Mouse (Mus musculus) c-Kit-positive CD71-positive TER-119-positive erythroid progenitor cells, embryonic 14.5 days (primary cell): ENCODE results near the gene Dnah10.
"Not testable (repeated sequence)": the region's sequence is repeated elsewhere in the genome, so short reads cannot be mapped to it uniquely, and the experiment has no call there.

Source experiments
- DNase-seq: peaks from one replicate; pipeline ENCODE4 v3.0.0-alpha.2; 2013; ENCODE audit warnings: low spot score

Dnah10 gene

GRCm38 (mm10) chr5:124724997-124725396 lies at the start of gene Dnah10:
Dnah10 (plus strand) TSS chr5:124725085.
- DNase-seq: no peak

GRCm38 (mm10) chr5:124713741-124714140 lies 11.1 kb upstream of the Dnah10 start:
- no peak for DNase-seq

GRCm38 (mm10) chr5:124715135-124715534 lies 9.8 kb upstream of the Dnah10 start:
- DNase-seq: no peak

- DNase-seq: no peak
Measured at GRCm38 (mm10) chr5:124717969-124718368, 6.9 kb upstream of the Dnah10 start.

- no peak for DNase-seq
Measured at GRCm38 (mm10) chr5:124718396-124718795, 6.5 kb upstream of the Dnah10 start.

- DNase-seq: no peak
Measured at GRCm38 (mm10) chr5:124723125-124723524, 1.8 kb upstream of the Dnah10 start.

- peak; percentile 8 for DNase-seq
Measured at GRCm38 (mm10) chr5:124729662-124730206, 4.8 kb downstream of the Dnah10 start.

GRCm38 (mm10) chr5:124733961-124734360 lies 9.1 kb downstream of the Dnah10 start:
- no peak for DNase-seq

- no peak for DNase-seq
Measured at GRCm38 (mm10) chr5:124741898-124742599, 17.2 kb downstream of the Dnah10 start.

GRCm38 (mm10) chr5:124743841-124744240 lies 19.0 kb downstream of the Dnah10 start:
- DNase-seq: no peak

- no peak for DNase-seq
Measured at GRCm38 (mm10) chr5:124746220-124746619, 21.3 kb downstream of the Dnah10 start.

- no peak for DNase-seq
Measured at GRCm38 (mm10) chr5:124748296-124748695, 23.4 kb downstream of the Dnah10 start.

GRCm38 (mm10) chr5:124751656-124752055 lies 26.8 kb downstream of the Dnah10 start:
- DNase-seq: no peak

GRCm38 (mm10) chr5:124761011-124761410 lies 36.1 kb downstream of the Dnah10 start:
- DNase-seq: no peak

- no peak for DNase-seq
Measured at GRCm38 (mm10) chr5:124761787-124762186, 36.9 kb downstream of the Dnah10 start.

- no peak for DNase-seq
Measured at GRCm38 (mm10) chr5:124774552-124774951, 49.7 kb downstream of the Dnah10 start.

GRCm38 (mm10) chr5:124776289-124776688 lies 51.4 kb downstream of the Dnah10 start:
- not testable (repeated sequence) for DNase-seq

GRCm38 (mm10) chr5:124777178-124777709 lies 52.4 kb downstream of the Dnah10 start:
- peak; percentile 56 for DNase-seq

GRCm38 (mm10) chr5:124779926-124780325 lies 55.0 kb downstream of the Dnah10 start:
- DNase-seq: no peak

- DNase-seq: no peak
Measured at GRCm38 (mm10) chr5:124781696-124782095, 56.8 kb downstream of the Dnah10 start.

GRCm38 (mm10) chr5:124785650-124786049 lies 60.8 kb downstream of the Dnah10 start:
- no peak for DNase-seq

GRCm38 (mm10) chr5:124792112-124792511 lies 67.2 kb downstream of the Dnah10 start:
- no peak for DNase-seq

GRCm38 (mm10) chr5:124809708-124810366 lies 85.0 kb downstream of the Dnah10 start:
- no peak for DNase-seq
